ENCODE assay signal across 8 mouse cellular contexts in genomic region chr19:47338396-47339164, GRCm38 (mm10).
DNase-seq lines count a peak whose midpoint lies in the region; ATAC-seq and TF ChIP-seq lines count a peak whose summit lies in the region.

No protein-coding gene starts in this region.

- H3K27ac ChIP-seq in heart, embryonic 12.5 days (ENCODE audit: poor library complexity, severe bottlenecking): no peak overlapping the region
- no peak overlapping the region for H3K27ac ChIP-seq in MEL (ENCODE audit: control insufficient read depth, low read depth, low read length)
- no peak overlapping the region for H3K27ac ChIP-seq in hindbrain, embryonic 11.5 days (ENCODE audit: low read depth, low read length)
- no peak overlapping the region for H3K27ac ChIP-seq in midbrain, embryonic 11.5 days (ENCODE audit: low read depth, low read length)

- no peak for TF ChIP-seq EP300 in MEL (IDR thresholded peaks at IDR 0.05; ENCODE audit: low read depth in 1 of 2, low read length in 2 of 2)

- peak overlapping the region; percentile 76 for H3K4me2 ChIP-seq in heart, embryonic 12.5 days
- H3K4me2 ChIP-seq in hindbrain, embryonic 11.5 days (replicated peaks; ENCODE audit: low read depth, low read length): peak overlapping the region; percentile 53
- peak overlapping the region; percentile 51 for H3K4me2 ChIP-seq in midbrain, embryonic 11.5 days

- no peaks in the 10 kb centered on the region for H3K36me3 ChIP-seq in heart, embryonic 12.5 days
- no peaks in the 10 kb centered on the region for H3K36me3 ChIP-seq in MEL (ENCODE audit: control insufficient read depth in 1 of 2, insufficient read depth in 2 of 2, low read length in 2 of 2)
- no peaks in the 10 kb centered on the region for H3K36me3 ChIP-seq in hindbrain, embryonic 11.5 days (ENCODE audit: control insufficient read depth, insufficient read depth, low read length)
- H3K36me3 ChIP-seq in midbrain, embryonic 11.5 days (ENCODE audit: control insufficient read depth, insufficient read depth, low read length): no peaks in the 10 kb centered on the region

- DNase-seq in heart, postnatal 10 days: no peak
- peak; percentile 55 for DNase-seq in MEL (ENCODE audit: low read depth, low spot score)
- DNase-seq in hindbrain, embryonic 11.5 days (ENCODE audit: low spot score): no peak
- peak; percentile 92 for DNase-seq in midbrain, embryonic 11.5 days (ENCODE audit: low spot score, missing footprints)
- no peak for DNase-seq in adipocyte (ENCODE audit: low spot score)
- DNase-seq in ovary, adult 18-20 months (ENCODE audit: low spot score): no peak

- peak overlapping the region; percentile 38 for H3K4me3 ChIP-seq in heart, embryonic 12.5 days
- H3K4me3 ChIP-seq in MEL (ENCODE audit: control insufficient read depth in 1 of 2, insufficient read depth in 1 of 2, low read depth in 2 of 2, low read length in 2 of 2): peak overlapping the region; percentile 51 to 90
- H3K4me3 ChIP-seq in hindbrain, embryonic 11.5 days (ENCODE audit: low read depth, low read length): peak overlapping the region; percentile 17
- peak overlapping the region; percentile 29; the same call in 1 of the 2 replicates for H3K4me3 ChIP-seq in midbrain, embryonic 11.5 days (ENCODE audit: low read depth, low read length)

- H3K4me1 ChIP-seq in heart, embryonic 12.5 days (replicated peaks): peaks cover 50% of the 10 kb centered on the region
- H3K4me1 ChIP-seq in MEL (ENCODE audit: control insufficient read depth in 1 of 2, insufficient read depth in 2 of 2, low read length in 2 of 2): no peaks in the 10 kb centered on the region
- H3K4me1 ChIP-seq in hindbrain, embryonic 11.5 days (replicated peaks; ENCODE audit: control insufficient read depth, insufficient read depth, low read length): peaks cover 21% of the 10 kb centered on the region
- H3K4me1 ChIP-seq in midbrain, embryonic 11.5 days (ENCODE audit: control insufficient read depth, insufficient read depth, low read length): peaks cover 20% of the 10 kb centered on the region

- H3K9ac ChIP-seq in heart, embryonic 12.5 days: peak overlapping the region; percentile 63
- peak overlapping the region; percentile 31 for H3K9ac ChIP-seq in MEL (ENCODE audit: control insufficient read depth, low read depth, low read length, poor library complexity, severe bottlenecking)
- no peak overlapping the region for H3K9ac ChIP-seq in hindbrain, embryonic 11.5 days (ENCODE audit: low read depth, low read length)
- peak overlapping the region; percentile 48; the same call in 1 of the 2 replicates for H3K9ac ChIP-seq in midbrain, embryonic 11.5 days (ENCODE audit: low read length)

- intact Hi-C loops in heart, postnatal 10 days (cut with DNase I): loop anchor here (1.0 to 2.0 kb wide), 2 partner anchors 74 to 160 kb away; partner anchors contain the start of gene Neurl1a

- TF ChIP-seq POLR2A in MEL (IDR thresholded peaks at IDR 0.05; ENCODE audit: control insufficient read depth in 1 of 2, insufficient read depth in 1 of 2, low read depth in 1 of 2, low read length in 2 of 2, poor library complexity in 1 of 2): no peak

- 34% methylated on average over 24 of the region's 24 CpGs for WGBS in heart, embryonic 12.5 days
- 23% methylated on average over 24 of the region's 24 CpGs for WGBS in hindbrain, embryonic 11.5 days
- 24% methylated on average over 24 of the region's 24 CpGs for WGBS in midbrain, embryonic 11.5 days

- TF ChIP-seq CTCF in MEL (IDR thresholded peaks at IDR 0.05 in 2 of 3, conservative IDR thresholded peaks at IDR 0.05 in 1 of 3; ENCODE audit: control insufficient read depth in 1 of 3, insufficient read depth in 1 of 3, low read depth in 2 of 3, low read length in 3 of 3, poor library complexity in 1 of 3, severe bottlenecking in 1 of 3): no peak

- H3K27me3 ChIP-seq in heart, embryonic 12.5 days (replicated peaks): peaks cover 7% of the 10 kb centered on the region; the same call in 1 of the 2 replicates
- H3K27me3 ChIP-seq in MEL (ENCODE audit: control insufficient read depth in 1 of 2, insufficient read depth in 2 of 2, low read length in 2 of 2): no peaks in the 10 kb centered on the region
- peaks cover 16% of the 10 kb centered on the region for H3K27me3 ChIP-seq in hindbrain, embryonic 11.5 days (ENCODE audit: control insufficient read depth, insufficient read depth, low read length)
- H3K27me3 ChIP-seq in midbrain, embryonic 11.5 days (ENCODE audit: control insufficient read depth, insufficient read depth, low read length): peaks cover 25% of the 10 kb centered on the region

- no peak for TF ChIP-seq RAD21 in MEL (IDR thresholded peaks at IDR 0.05; ENCODE audit: low read depth, low read length)

- H3K9me3 ChIP-seq in heart, embryonic 12.5 days (replicated peaks): no peaks in the 10 kb centered on the region
- no peaks in the 10 kb centered on the region for H3K9me3 ChIP-seq in MEL (replicated peaks; ENCODE audit: insufficient read depth, low read length)
- no peaks in the 10 kb centered on the region for H3K9me3 ChIP-seq in hindbrain, embryonic 11.5 days (ENCODE audit: control insufficient read depth, low read length)
- no peaks in the 10 kb centered on the region for H3K9me3 ChIP-seq in midbrain, embryonic 11.5 days (ENCODE audit: control insufficient read depth, low read length)

- H3K79me2 ChIP-seq in MEL (ENCODE audit: control insufficient read depth, insufficient read depth, low read length, poor library complexity): no peaks in the 10 kb centered on the region

- ATAC-seq in heart, embryonic 12.5 days (ENCODE audit: insufficient number of reproducible peaks, low FRiP score): no peak
- ATAC-seq in hindbrain, embryonic 11.5 days (ENCODE audit: low FRiP score): peak; percentile 55
- ATAC-seq in midbrain, embryonic 11.5 days (ENCODE audit: low FRiP score): peak; percentile 46
- ATAC-seq in CD4-positive, CD25-positive, alpha-beta regulatory T cell, adult 4 months: no peak

TF ChIP-seq in MEL, 35 proteins besides CTCF, POLR2A, EP300 and RAD21:
- TF ChIP-seq JUND (IDR thresholded peaks at IDR 0.05; ENCODE audit: low read depth, low read length): no peak
- peak; percentile 38; the same call in 1 of the 2 replicates for TF ChIP-seq RCOR1 (IDR thresholded peaks at IDR 0.05; ENCODE audit: low read depth, low read length)
- TF ChIP-seq NELFE (IDR thresholded peaks at IDR 0.05; ENCODE audit: low read depth, low read length): 0 out of 2 replicates have a peak, but pooled peaks have one; percentile 11
- TF ChIP-seq SIN3A (IDR thresholded peaks at IDR 0.05; ENCODE audit: low read length): peak; percentile 6; the same call in 1 of the 2 replicates
- TF ChIP-seq ETS1 (IDR thresholded peaks at IDR 0.05; ENCODE audit: low read depth, low read length): no peak
- TF ChIP-seq ZC3H11A (IDR thresholded peaks at IDR 0.05; ENCODE audit: low read depth, low read length): no peak
- TF ChIP-seq UBTF (IDR thresholded peaks at IDR 0.05; ENCODE audit: borderline replicate concordance, insufficient read depth, low read depth, low read length): no peak

Comparison
In these comparisons a context has a peak if more than half of its experiments do, and no peak if none do; other contexts are left out.
1. ATAC-seq: peak in hindbrain, embryonic 11.5 days (single experiment) and midbrain, embryonic 11.5 days (single experiment); none in heart, embryonic 12.5 days (single experiment) and CD4-positive, CD25-positive, alpha-beta regulatory T cell, adult 4 months (single experiment).
2. H3K4me3 ChIP-seq: peak in every context shown above with its lines; median percentile 70 in MEL; 38 in heart, embryonic 12.5 days; 29 in midbrain, embryonic 11.5 days; 17 in hindbrain, embryonic 11.5 days.
3. DNase-seq: peak in MEL (single experiment) and midbrain, embryonic 11.5 days (single experiment); none in heart, postnatal 10 days (0 of 2), hindbrain, embryonic 11.5 days (single experiment), adipocyte (single experiment) and ovary, adult 18-20 months (single experiment).
4. Peak in every context shown above with its lines, with median percentiles within 50 percentile points of each other: H3K4me2 ChIP-seq.